Comparison of ENCODE assay signal across 23 mouse cellular contexts in the genomic region with DNA sequence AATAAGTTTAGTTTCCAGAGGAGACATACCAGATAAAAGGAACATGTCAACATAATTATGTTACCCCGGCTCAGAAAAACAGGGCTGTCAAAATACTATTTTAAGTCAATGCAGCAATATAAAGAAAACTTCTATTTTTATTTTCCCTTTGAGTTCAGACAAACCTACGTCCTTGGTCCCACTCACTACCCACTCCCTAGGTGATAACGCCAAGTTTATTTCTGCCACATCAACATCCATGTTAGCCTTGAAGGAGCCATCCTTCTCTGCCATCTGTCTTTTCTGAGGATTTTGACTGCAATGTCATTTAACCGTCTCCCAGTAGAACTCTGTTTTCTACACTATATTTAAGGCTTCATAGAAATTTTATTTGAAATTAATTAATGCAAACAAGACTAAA.
DNase-seq lines count a peak whose midpoint lies in the region; ATAC-seq and TF ChIP-seq lines count a peak whose summit lies in the region.
"Had no signal": no experiment of that assay in that cellular context is flagged by ENCODE, and none has a peak within 500 bp of the region (broad histone marks: within the 10 kb centered on the region; RNA-seq: fewer than 3 reads in every experiment).

No protein-coding gene starts in this region.

- ATAC-seq in frontal cortex, adult (ENCODE audit: low TSS enrichment): peak; percentile 88
- ATAC-seq in midbrain, postnatal 0 days (ENCODE audit: low FRiP score): no peak
- no peak for ATAC-seq in monocyte, adult 5-6 weeks (replicated peaks; ENCODE audit: insufficient number of reproducible peaks, low FRiP score, low TSS enrichment, poor library complexity, severe bottlenecking)
- ATAC-seq: activated CD4-positive, CD25-positive, alpha-beta regulatory T cell, adult 4 months; CD4-positive, CD25-positive, alpha-beta regulatory T cell, adult 4 months; Patski had no signal

- no peak overlapping the region for H3K9ac ChIP-seq in midbrain, postnatal 0 days (replicated peaks; ENCODE audit: low read length, poor library complexity, severe bottlenecking)

- 82% methylated on average over 4 of the region's 4 CpGs for WGBS in midbrain, postnatal 0 days

- TF ChIP-seq CTCF in midbrain, postnatal 0 days (IDR thresholded peaks at IDR 0.05): no peak

- H3K27me3 ChIP-seq in midbrain, postnatal 0 days (ENCODE audit: insufficient read depth, low read length): no peaks in the 10 kb centered on the region
- H3K27me3 ChIP-seq: CH12.LX, Patski had no signal

- H3K4me2 ChIP-seq in midbrain, postnatal 0 days (ENCODE audit: low read depth, low read length, poor library complexity, severe bottlenecking): no peak overlapping the region

- H3K4me1 ChIP-seq in midbrain, postnatal 0 days (ENCODE audit: insufficient read depth, low read length): no peaks in the 10 kb centered on the region

- no peaks in the 10 kb centered on the region for H3K9me3 ChIP-seq in midbrain, postnatal 0 days (ENCODE audit: low read length)
- H3K9me3 ChIP-seq: G1E had no signal

- no peak overlapping the region for H3K4me3 ChIP-seq in midbrain, postnatal 0 days (ENCODE audit: low read depth, low read length)

- no peak for DNase-seq in frontal cortex, postnatal 14 days (ENCODE audit: low spot score in 2 of 2)
- peak; percentile 10 for DNase-seq in right cerebral cortex, adult 18-20 months
- DNase-seq in right cerebral cortex, postnatal 10 days (ENCODE audit: low spot score in 2 of 2): no peak
- peak; percentile 72 for DNase-seq in brain, adult 2 months (ENCODE audit: low read depth, low spot score)
- DNase-seq in telencephalon, adult 2 months (ENCODE audit: low read depth, low spot score): peak; percentile 57
- no peak for DNase-seq in midbrain, postnatal 0 days (ENCODE audit: low spot score)
- DNase-seq: adrenal gland, adult 2 months; adrenal gland, adult 8-10 months; adrenal gland, postnatal 10 days; adrenal gland, postnatal 14 days; adrenal gland, postnatal 25 days; adrenal gland, postnatal 36 days; B cell, adult 2 months; cerebellum, adult 11 months; cerebellum, adult 11-12 months; cerebellum, adult 18-20 months had no signal

- no peak overlapping the region for H3K27ac ChIP-seq in midbrain, postnatal 0 days (ENCODE audit: low read depth, low read length)

- H3K36me3 ChIP-seq in midbrain, postnatal 0 days (ENCODE audit: insufficient read depth, low read length): no peaks in the 10 kb centered on the region
- H3K36me3 ChIP-seq: G1E had no signal

Comparison
In these comparisons a context has a peak if more than half of its experiments do, and no peak if none do; other contexts are left out.
1. DNase-seq: peak in right cerebral cortex, adult 18-20 months (single experiment), brain, adult 2 months (single experiment) and telencephalon, adult 2 months (single experiment); none in frontal cortex, postnatal 14 days (0 of 2), right cerebral cortex, postnatal 10 days (0 of 2) and midbrain, postnatal 0 days (single experiment).